8 mouse cellular contexts compared by ENCODE assay signal in genomic region chr7:30170283-30170951, GRCm38 (mm10). TPM values are rescaled to one million over a fixed set of nuclear protein-coding genes. Genes with fewer than 3 reads are reported as not detected.
A peak's percentile ranks its signal among the peaks of the same experiment; 100 is the strongest.
DNase-seq lines count a peak whose midpoint lies in the region; ATAC-seq and TF ChIP-seq lines count a peak whose summit lies in the region.

No protein-coding gene starts in this region.

- no peak for DNase-seq in lung, embryonic 14.5 days
- no peak for DNase-seq in lung, postnatal 4 days
- no peak for DNase-seq in limb, embryonic 10.5 days (ENCODE audit: low spot score)
- no peak for DNase-seq in adipocyte (ENCODE audit: low spot score)
- DNase-seq in gastrocnemius, postnatal 10 days: no peak

- no peaks in the 10 kb centered on the region for H3K4me1 ChIP-seq in lung, embryonic 14.5 days (ENCODE audit: insufficient read depth)
- peaks cover 8% of the 10 kb centered on the region for H3K4me1 ChIP-seq in embryonic facial prominence, embryonic 15.5 days
- H3K4me1 ChIP-seq in limb, embryonic 10.5 days: peaks cover 9% of the 10 kb centered on the region
- H3K4me1 ChIP-seq in neural tube, embryonic 15.5 days: peaks cover 33% of the 10 kb centered on the region

- H3K9ac ChIP-seq in lung, embryonic 14.5 days: peak overlapping the region; percentile 91
- H3K9ac ChIP-seq in embryonic facial prominence, embryonic 15.5 days: peak overlapping the region; percentile 76
- H3K9ac ChIP-seq in neural tube, embryonic 15.5 days (replicated peaks): peak overlapping the region; percentile 80

- H3K27me3 ChIP-seq in lung, embryonic 14.5 days (ENCODE audit: insufficient read depth, low read length): no peaks in the 10 kb centered on the region
- no peaks in the 10 kb centered on the region for H3K27me3 ChIP-seq in embryonic facial prominence, embryonic 15.5 days
- no peaks in the 10 kb centered on the region for H3K27me3 ChIP-seq in limb, embryonic 10.5 days (ENCODE audit: low read depth, poor library complexity, severe bottlenecking)
- H3K27me3 ChIP-seq in neural tube, embryonic 15.5 days (replicated peaks): no peaks in the 10 kb centered on the region

- peak overlapping the region; percentile 77 for H3K4me2 ChIP-seq in lung, embryonic 14.5 days
- peak overlapping the region; percentile 60 for H3K4me2 ChIP-seq in embryonic facial prominence, embryonic 15.5 days (replicated peaks)
- H3K4me2 ChIP-seq in neural tube, embryonic 15.5 days: peak overlapping the region; percentile 53

- H3K36me3 ChIP-seq in lung, embryonic 14.5 days (ENCODE audit: insufficient read depth): peaks cover 10% of the 10 kb centered on the region
- H3K36me3 ChIP-seq in embryonic facial prominence, embryonic 15.5 days: peaks cover 29% of the 10 kb centered on the region
- H3K36me3 ChIP-seq in limb, embryonic 10.5 days: peaks cover 40% of the 10 kb centered on the region
- H3K36me3 ChIP-seq in neural tube, embryonic 15.5 days: peaks cover 21% of the 10 kb centered on the region

- H3K27ac ChIP-seq in lung, embryonic 14.5 days (ENCODE audit: low read depth): no peak overlapping the region
- H3K27ac ChIP-seq in embryonic facial prominence, embryonic 15.5 days (replicated peaks): peak overlapping the region; percentile 92
- peak overlapping the region; percentile 98 for H3K27ac ChIP-seq in limb, embryonic 10.5 days
- H3K27ac ChIP-seq in neural tube, embryonic 15.5 days (replicated peaks): peak overlapping the region; percentile 95

- WGBS in lung, embryonic 14.5 days: 27% methylated on average over 11 of the region's 11 CpGs
- 22% methylated on average over 11 of the region's 11 CpGs for WGBS in embryonic facial prominence, embryonic 15.5 days
- WGBS in limb, embryonic 10.5 days: 29% methylated on average over 11 of the region's 11 CpGs
- WGBS in neural tube, embryonic 15.5 days: 25% methylated on average over 11 of the region's 11 CpGs

- ATAC-seq in lung, embryonic 14.5 days (ENCODE audit: insufficient read depth): peak; percentile 40; the same call in 1 of the 2 replicates
- ATAC-seq in embryonic facial prominence, embryonic 15.5 days (ENCODE audit: insufficient number of reproducible peaks, low FRiP score, low TSS enrichment, low read depth): peak; percentile 0; the same call in 1 of the 2 replicates
- peak; percentile 54 for ATAC-seq in neural tube, embryonic 15.5 days (ENCODE audit: low FRiP score)
- no peak for ATAC-seq in activated CD4-positive, CD25-positive, alpha-beta regulatory T cell, adult 4 months

- TF ChIP-seq CTCF in lung, embryonic 14.5 days (IDR thresholded peaks at IDR 0.05; ENCODE audit: low read depth): no peak

- H3K9me3 ChIP-seq in lung, embryonic 14.5 days (ENCODE audit: low read depth, low read length): peaks cover 19% of the 10 kb centered on the region
- H3K9me3 ChIP-seq in embryonic facial prominence, embryonic 15.5 days (replicated peaks): peaks cover 16% of the 10 kb centered on the region; the same call in 1 of the 2 replicates
- peaks cover 7% of the 10 kb centered on the region; the same call in 1 of the 2 replicates for H3K9me3 ChIP-seq in limb, embryonic 10.5 days (replicated peaks)
- no peaks in the 10 kb centered on the region for H3K9me3 ChIP-seq in neural tube, embryonic 15.5 days (replicated peaks)

- peak overlapping the region; percentile 74 for H3K4me3 ChIP-seq in lung, embryonic 14.5 days (ENCODE audit: low read depth, low read length)
- peak overlapping the region; percentile 74 for H3K4me3 ChIP-seq in embryonic facial prominence, embryonic 15.5 days (replicated peaks)
- H3K4me3 ChIP-seq in limb, embryonic 10.5 days: peak overlapping the region; percentile 79
- peak overlapping the region; percentile 73 for H3K4me3 ChIP-seq in neural tube, embryonic 15.5 days (replicated peaks)

RNA-seq across cellular contexts. Expression of gene Zfp146, which starts 0.9 kb away (rescaled TPM):
- polyA plus RNA-seq in lung, embryonic 14.5 days (2014; fragmentation: Nextera tagmentation; extraction: Ambion mirVana): 16.8 and 17.0 TPM in 2 replicates
- polyA plus RNA-seq in embryonic facial prominence, embryonic 15.5 days (2015; fragmentation: Nextera tagmentation; extraction: Ambion mirVana): 13.6 and 17.7 TPM in 2 replicates
- polyA plus RNA-seq in limb, embryonic 10.5 days (2016; fragmentation: Nextera tagmentation; extraction: Ambion mirVana): 14.8 and 19.6 TPM in 2 replicates
- polyA plus RNA-seq in neural tube, embryonic 15.5 days (2015; fragmentation: Nextera tagmentation; extraction: Ambion mirVana): 11.3 and 12.4 TPM in 2 replicates
- total RNA-seq in gastrocnemius, postnatal 10 days (2021): 10 to 100 TPM; 34.6 to 40.3 TPM
- 10 to 100 TPM; 11.4 to 18.0 TPM for polyA plus RNA-seq in activated CD4-positive, CD25-positive, alpha-beta regulatory T cell, adult 4 months (2017; shearing (Covaris generic))

RNA-seq across cellular contexts. Expression of gene Cox7a1, which starts 13.5 kb away (rescaled TPM):
- 4.5 and 8.0 TPM in 2 replicates for polyA plus RNA-seq in lung, embryonic 14.5 days (2014; fragmentation: Nextera tagmentation; extraction: Ambion mirVana)
- 6.4 and 6.5 TPM in 2 replicates for polyA plus RNA-seq in embryonic facial prominence, embryonic 15.5 days (2015; fragmentation: Nextera tagmentation; extraction: Ambion mirVana)
- polyA plus RNA-seq in limb, embryonic 10.5 days (2016; fragmentation: Nextera tagmentation; extraction: Ambion mirVana): 1.4 and 1.8 TPM in 2 replicates
- 5.7 and 5.9 TPM in 2 replicates for polyA plus RNA-seq in neural tube, embryonic 15.5 days (2015; fragmentation: Nextera tagmentation; extraction: Ambion mirVana)
- total RNA-seq in gastrocnemius, postnatal 10 days (2021): 100 to 1,000 TPM; 630 to 723 TPM
- 1 to 10 TPM in 1 of 2 experiments, not detected in 1; 4.6 TPM for polyA plus RNA-seq in activated CD4-positive, CD25-positive, alpha-beta regulatory T cell, adult 4 months (2017; shearing (Covaris generic))

RNA-seq across cellular contexts. Expression of gene Capns1, which starts 28.2 kb away (rescaled TPM):
- polyA plus RNA-seq in lung, embryonic 14.5 days (2014; fragmentation: Nextera tagmentation; extraction: Ambion mirVana): 78.3 and 80.3 TPM in 2 replicates
- polyA plus RNA-seq in embryonic facial prominence, embryonic 15.5 days (2015; fragmentation: Nextera tagmentation; extraction: Ambion mirVana): 111 and 113 TPM in 2 replicates
- 57.6 and 66.5 TPM in 2 replicates for polyA plus RNA-seq in limb, embryonic 10.5 days (2016; fragmentation: Nextera tagmentation; extraction: Ambion mirVana)
- polyA plus RNA-seq in neural tube, embryonic 15.5 days (2015; fragmentation: Nextera tagmentation; extraction: Ambion mirVana): 88.7 and 88.9 TPM in 2 replicates
- 100 to 1,000 TPM; 314 to 330 TPM for total RNA-seq in gastrocnemius, postnatal 10 days (2021)
- polyA plus RNA-seq in activated CD4-positive, CD25-positive, alpha-beta regulatory T cell, adult 4 months (2017; shearing (Covaris generic)): 10 to 100 TPM; 72.6 to 76.3 TPM

RNA-seq across cellular contexts. Expression of gene Zfp382, which starts 48.7 kb away (rescaled TPM):
- polyA plus RNA-seq in lung, embryonic 14.5 days (2014; fragmentation: Nextera tagmentation; extraction: Ambion mirVana): 8.1 and 9.1 TPM in 2 replicates
- polyA plus RNA-seq in embryonic facial prominence, embryonic 15.5 days (2015; fragmentation: Nextera tagmentation; extraction: Ambion mirVana): 14.6 and 15.4 TPM in 2 replicates
- 7.9 and 10.3 TPM in 2 replicates for polyA plus RNA-seq in limb, embryonic 10.5 days (2016; fragmentation: Nextera tagmentation; extraction: Ambion mirVana)
- 20.4 and 20.9 TPM in 2 replicates for polyA plus RNA-seq in neural tube, embryonic 15.5 days (2015; fragmentation: Nextera tagmentation; extraction: Ambion mirVana)
- 1 to 10 TPM; 2.6 to 4.8 TPM for total RNA-seq in gastrocnemius, postnatal 10 days (2021)
- 10 to 100 TPM; 11.8 to 13.4 TPM for polyA plus RNA-seq in activated CD4-positive, CD25-positive, alpha-beta regulatory T cell, adult 4 months (2017; shearing (Covaris generic))
